Mouse (Mus musculus) lung, adult 2 months (tissue): ENCODE results near the gene Ankrd53. TPM values are rescaled to one million over a fixed set of nuclear protein-coding genes. Genes with fewer than 3 reads are reported as not detected.
A peak's percentile ranks its signal among the peaks of the same experiment; 100 is the strongest.

ENCODE experiments used
- DNase-seq: peaks from one replicate; pipeline ENCODE4 v3.0.0; 2022
- H3K4me1 ChIP-seq: fragments of 200-500 bp; 2 replicates; pipeline ENCODE4 v1.6.1; 2011; ENCODE audit warnings: low read length; ENCODE audit not compliant: control insufficient read depth, insufficient read depth
- H3K4me3 ChIP-seq: fragments of 200-500 bp; replicated peaks from 2 replicates; pipeline ENCODE3; 2011; ENCODE audit warnings: low read depth, mild to moderate bottlenecking, control low read depth, low read length; ENCODE audit errors: extremely low read depth
- CTCF ChIP-seq: fragments of 200-500 bp; IDR thresholded peaks from 2 replicates; pipeline ENCODE4 v1.5.1; 2011; ENCODE audit warnings: mild to moderate bottlenecking, low read length, control low read depth; ENCODE audit not compliant: insufficient read depth
- POLR2A ChIP-seq: fragments of 200-500 bp; IDR thresholded peaks from 2 replicates; pipeline ENCODE4 v1.6.1; 2011; ENCODE audit warnings: low read depth, mild to moderate bottlenecking, control low read depth, low read length, borderline replicate concordance; ENCODE audit errors: extremely low read depth
- WGBS: fragments of 180-500 bp; shearing (Covaris S2); methylation state at CpG from one replicate; pipeline ENCODE4 v1.1.7; 2018; 5-methylcytosine and 5-hydroxymethylcytosine counted together
- polyA plus RNA-seq: library from polyadenylated mRNA; depleted of rRNA; stranded (reverse); fragments of >200 nt; gene quantifications from 2 replicates; pipeline ENCODE4 v1.2.3, GENCODE M21; 2012

The Ankrd53 gene
- polyA plus RNA-seq, 1 experiment, result not detected

DNA sequence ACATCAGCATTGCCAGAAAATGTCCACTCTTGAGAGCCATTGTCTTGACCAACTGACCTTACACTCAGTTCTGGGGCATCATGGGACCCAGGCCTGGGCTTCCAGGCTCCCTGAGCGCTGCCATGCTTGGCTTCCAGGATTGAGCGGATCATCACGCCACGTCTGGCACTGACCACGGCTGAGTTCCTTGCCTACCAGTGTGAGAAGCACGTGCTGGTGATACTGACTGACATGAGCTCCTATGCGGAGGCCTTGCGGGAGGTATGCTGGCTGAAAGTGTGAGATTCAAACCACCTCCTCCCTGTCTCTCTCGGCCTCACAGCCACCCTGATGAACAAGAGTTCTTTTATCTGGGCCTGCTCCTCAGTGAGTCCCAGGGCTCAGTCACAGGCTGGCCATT, 6.4 kb upstream of the Ankrd53 start:
- WGBS, result 76% methylated on average over 9 of the region's 9 CpGs
- no peak overlapping the region for H3K4me3 ChIP-seq
- TF ChIP-seq POLR2A, result no peak
- no peak for TF ChIP-seq CTCF
- H3K4me1 ChIP-seq, result no peaks in the 10 kb centered on the region
- DNase-seq, result no peak

DNA sequence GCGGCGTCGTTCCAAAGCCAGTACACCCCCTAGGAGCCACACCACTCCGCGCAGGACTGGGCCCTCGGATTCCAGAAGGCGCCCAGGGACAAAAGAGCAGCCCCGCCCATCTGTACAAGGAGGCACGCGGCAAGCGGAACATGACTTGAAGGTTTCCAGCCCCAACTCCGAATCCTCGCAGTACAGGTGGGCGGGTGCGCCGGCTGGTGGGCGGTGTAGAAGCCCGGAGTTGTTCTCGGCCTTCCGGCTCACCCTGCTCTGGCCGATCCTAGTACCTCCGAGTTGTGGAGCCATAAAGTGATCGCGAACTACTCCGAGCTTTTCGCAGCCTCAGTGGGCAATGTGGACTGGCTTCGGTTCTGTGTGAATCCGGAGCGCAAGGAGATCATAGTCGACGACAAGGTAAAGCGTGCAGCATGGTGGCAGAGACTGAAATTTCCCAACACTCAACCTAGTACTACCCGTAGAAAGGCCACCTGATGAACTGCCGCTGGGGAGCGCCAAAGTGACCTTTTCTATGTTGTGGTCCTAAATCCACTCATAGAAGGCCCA, 512 bp downstream of the Ankrd53 start:
- WGBS, result 4% methylated on average over 35 of the region's 35 CpGs
- peak; percentile 34 for DNase-seq
- TF ChIP-seq CTCF, result no peak
- Histone ChIP-seq H3K4me1 (peaks cover 6% of the 10 kb centered on the region; the same call in 1 of the 2 replicates), H3K4me3 (peak overlapping the region; percentile 4)

- WGBS, result 91% methylated on average over 3 of the region's 3 CpGs
- no peak for DNase-seq
- TF ChIP-seq POLR2A, result no peak
- peaks cover 10% of the 10 kb centered on the region for H3K4me1 ChIP-seq
- no peak overlapping the region for H3K4me3 ChIP-seq
These were observed 4.5 kb downstream of the Ankrd53 start for GRCm38 (mm10) chr6:83766982-83767381.

DNA sequence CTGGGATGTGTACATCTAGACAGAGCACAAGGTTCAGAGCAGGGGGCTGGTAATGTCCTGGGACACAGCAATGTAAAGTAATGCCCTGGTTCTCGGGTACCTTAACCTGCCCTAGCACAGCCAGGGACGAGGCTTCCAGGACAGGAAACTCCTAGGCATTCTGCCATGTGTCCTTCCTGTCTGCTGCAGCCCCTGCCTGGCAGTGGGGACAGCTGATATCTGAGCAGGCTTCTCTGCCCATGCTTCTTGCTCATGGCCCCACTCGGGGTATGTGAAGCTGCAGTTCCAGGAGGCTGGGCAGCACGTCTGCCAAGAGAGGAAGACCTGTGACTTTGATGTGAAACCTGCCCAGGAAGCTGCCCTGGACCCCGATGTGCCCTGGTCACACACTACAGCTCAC, 6.0 kb downstream of the Ankrd53 start:
- WGBS, result 30% methylated on average over 5 of the region's 5 CpGs
- TF ChIP-seq POLR2A (no peak), CTCF (no peak)
- H3K4me1 ChIP-seq, result peaks cover 4% of the 10 kb centered on the region; the same call in 1 of the 2 replicates
- DNase-seq, result no peak
- H3K4me3 ChIP-seq, result no peak overlapping the region

GRCm38 (mm10) chr6:83774126-83774525, 11.7 kb downstream of the Ankrd53 start:
- DNase-seq, result no peak
- WGBS, result 49% methylated on average over 9 of the region's 9 CpGs
- H3K4me3 ChIP-seq, result no peak overlapping the region
- H3K4me1 ChIP-seq, result peaks cover 7% of the 10 kb centered on the region
- no peak for TF ChIP-seq POLR2A
- no peak for TF ChIP-seq CTCF

- DNase-seq, result no peak
- WGBS, result under 1% methylated on average over 14 of the region's 14 CpGs
These were observed 12.5 kb downstream of the Ankrd53 start for GRCm38 (mm10) chr6:83774781-83775563.

DNA sequence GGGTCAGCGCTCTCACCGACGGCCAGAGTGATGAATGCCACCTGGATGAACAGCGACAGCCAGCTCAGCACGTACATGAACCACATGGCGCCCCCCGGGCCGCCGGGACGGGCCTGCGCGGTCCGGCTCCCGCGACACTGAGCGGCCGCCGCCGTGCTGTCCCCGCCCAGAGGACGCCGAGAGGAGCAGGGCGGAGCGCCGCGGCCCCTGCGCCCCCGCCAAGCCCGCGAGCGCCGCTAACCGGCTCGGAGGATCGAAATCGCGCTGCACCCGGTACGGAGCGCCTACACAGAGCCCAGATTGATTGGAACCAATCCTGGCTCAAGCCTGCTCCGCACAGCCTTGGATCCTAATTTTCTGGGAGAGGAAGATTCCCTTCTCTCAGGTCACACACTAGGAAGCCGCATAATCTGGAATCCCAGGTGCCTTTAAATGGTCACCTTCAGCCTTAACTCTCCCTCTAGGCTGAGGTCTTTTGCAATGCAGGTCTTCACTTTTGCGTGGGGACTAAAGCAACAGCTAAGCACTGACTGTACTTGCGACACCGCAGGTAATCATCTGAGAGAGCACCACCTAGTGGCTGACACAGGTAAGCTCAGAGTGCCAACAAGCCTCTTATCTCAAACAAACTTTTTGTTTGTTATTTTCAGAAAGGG, 13.3 kb downstream of the Ankrd53 start, which contains the start of gene Tex261:
Gene Tex261 (minus strand): TSS at position 176 of the 656 bp plus-strand sequence.
- DNase-seq, result peak; percentile 85
- under 1% methylated on average over 45 of the region's 45 CpGs for whole genome bisulfite sequencing
- peak; percentile 77 for TF ChIP-seq CTCF
- peak; percentile 81 for TF ChIP-seq POLR2A
- H3K4me3 ChIP-seq, result peak within 1 kb of the TSS; percentile 98
- peaks cover 7% of the 10 kb centered on the region for H3K4me1 ChIP-seq

More at GRCm38 (mm10) chr6:83774781-83775563, 12.5 kb downstream of the Ankrd53 start:
- H3K4me1 ChIP-seq, result peaks cover 7% of the 10 kb centered on the region
- peak overlapping the region; percentile 98 for H3K4me3 ChIP-seq
- no peak for TF ChIP-seq POLR2A

- 86% methylated on average over 7 of the region's 7 CpGs for WGBS
- TF ChIP-seq CTCF, result no peak
- no peak for TF ChIP-seq POLR2A
- no peak for DNase-seq
- H3K4me3 ChIP-seq, result no peak overlapping the region
- H3K4me1 ChIP-seq, result peaks cover 7% of the 10 kb centered on the region
These were observed 15.9 kb downstream of the Ankrd53 start for GRCm38 (mm10) chr6:83778306-83778705.

DNA sequence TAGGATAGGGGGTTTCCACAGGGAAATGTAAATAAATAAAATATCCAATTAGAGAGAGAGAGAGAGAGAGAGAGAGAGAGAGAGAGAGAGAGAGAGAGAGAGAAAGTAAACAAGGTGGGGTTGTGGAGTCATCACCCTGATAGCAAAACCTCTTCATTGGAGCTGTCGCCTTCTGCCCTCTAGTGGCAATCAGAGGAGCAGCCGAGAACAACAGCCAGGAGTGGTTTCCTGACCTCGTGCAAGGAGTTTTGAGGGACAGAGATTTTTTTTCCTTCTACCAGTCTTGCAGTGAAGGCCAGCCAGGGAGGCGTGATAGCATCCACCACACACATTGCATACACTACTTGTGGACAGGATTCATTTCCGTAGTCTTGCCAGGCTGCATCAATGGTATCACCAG, 16.6 kb downstream of the Ankrd53 start:
- peak; percentile 40 for DNase-seq
- Histone ChIP-seq H3K4me3 (no peak overlapping the region), H3K4me1 (peaks cover 7% of the 10 kb centered on the region)
- TF ChIP-seq CTCF (peak; percentile 82), POLR2A (no peak)
- 7% methylated on average over 5 of the region's 5 CpGs for WGBS

DNA sequence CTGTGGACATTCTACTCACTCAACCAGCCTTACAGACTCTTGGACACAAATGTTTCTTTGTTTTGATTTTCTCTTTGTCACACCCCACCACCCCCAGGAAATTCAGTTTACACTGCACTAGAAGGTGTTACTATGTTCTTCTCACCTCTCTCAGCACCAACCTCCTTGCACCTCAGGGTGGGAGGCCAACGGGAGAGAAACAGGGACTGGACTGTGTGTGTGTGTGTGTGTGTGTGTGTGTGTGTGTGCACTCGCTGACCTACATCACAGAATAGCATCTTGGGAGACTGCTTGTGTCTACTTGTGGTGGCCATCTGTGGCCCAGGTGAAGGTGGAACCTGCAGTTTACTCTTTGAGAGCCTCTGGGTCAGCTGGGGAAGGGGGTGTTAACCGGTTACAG, 24.0 kb downstream of the Ankrd53 start:
- no peak overlapping the region for H3K4me3 ChIP-seq
- H3K4me1 ChIP-seq, result no peaks in the 10 kb centered on the region
- WGBS, result 63% methylated on average over 3 of the region's 3 CpGs
- no peak for DNase-seq
- TF ChIP-seq CTCF, result no peak
- no peak for TF ChIP-seq POLR2A
